ENCODE assay signal across 19 mouse cellular contexts in genomic region chr16:16244711-16245110, GRCm38 (mm10). TPM values are rescaled to one million over a fixed set of nuclear protein-coding genes. Genes with fewer than 3 reads are reported as not detected.
DNase-seq lines count a peak whose midpoint lies in the region; ATAC-seq and TF ChIP-seq lines count a peak whose summit lies in the region.
"Had no signal": no experiment of that assay in that cellular context is flagged by ENCODE, and none has a peak within 500 bp of the region (broad histone marks: within the 10 kb centered on the region; RNA-seq: fewer than 3 reads in every experiment).

No protein-coding gene starts in this region.

- 0 out of 2 replicates have a peak, but pooled peaks have one; percentile 19 for ATAC-seq in kidney, embryonic 16.5 days (ENCODE audit: low FRiP score, low TSS enrichment)
- ATAC-seq: inflammation-experienced regulatory T-cells, adult 6 months had no signal

- no peak overlapping the region for H3K4me2 ChIP-seq in kidney, embryonic 16.5 days (replicated peaks; ENCODE audit: low read depth, low read length)
- H3K4me2 ChIP-seq: embryonic facial prominence, embryonic 15.5 days; heart, embryonic 12.5 days; hindbrain, embryonic 12.5 days; liver, embryonic 11.5 days; midbrain, embryonic 12.5 days had no signal

- no peak overlapping the region for H3K9ac ChIP-seq in heart, adult 2 months (ENCODE audit: low read depth, low read length)
- no peak overlapping the region for H3K9ac ChIP-seq in kidney, embryonic 16.5 days (replicated peaks; ENCODE audit: low read length)
- H3K9ac ChIP-seq: embryonic facial prominence, embryonic 15.5 days; heart, embryonic 12.5 days; hindbrain, embryonic 12.5 days; midbrain, embryonic 12.5 days had no signal

- H3K4me3 ChIP-seq in heart, adult 2 months = no peak overlapping the region
- no peak overlapping the region for H3K4me3 ChIP-seq in kidney, embryonic 16.5 days (ENCODE audit: low read length)
- no peak overlapping the region for H3K4me3 ChIP-seq in embryonic fibroblast, embryonic 13.5 days (ENCODE audit: insufficient read depth, low read length)
- H3K4me3 ChIP-seq: embryonic facial prominence, embryonic 15.5 days; heart, embryonic 12.5 days; hindbrain, embryonic 12.5 days; midbrain, embryonic 12.5 days had no signal

- no peak for TF ChIP-seq POLR2A in heart, adult 2 months (IDR thresholded peaks at IDR 0.05; ENCODE audit: insufficient read depth, low read depth, low read length)
- TF ChIP-seq POLR2A in embryonic fibroblast, embryonic 13.5 days (IDR thresholded peaks at IDR 0.05; ENCODE audit: low read depth, low read length) = no peak

- intact Hi-C loops in heart, adult 2 months (cut with DNase I) = no loop called here

- no peak for TF ChIP-seq CTCF in heart, adult 2 months (IDR thresholded peaks at IDR 0.05)
- TF ChIP-seq CTCF in embryonic fibroblast, embryonic 13.5 days (IDR thresholded peaks at IDR 0.05; ENCODE audit: borderline replicate concordance, insufficient read depth, low read length) = no peak

- DNase-seq in heart, adult 11 months = peak; percentile 74
- no peak for DNase-seq in heart, adult 2 months
- DNase-seq in kidney, adult 8-10 months = no peak
- peak; percentile 22 for DNase-seq in lung, postnatal 36 days
- DNase-seq in lung, postnatal 10 days = no peak
- no peak for DNase-seq in adrenal gland, postnatal 4 days (ENCODE audit: low spot score in 2 of 2)
- DNase-seq: B cell, adult 2 months; cerebellum, adult 8-10 months; gastrocnemius, postnatal 10 days; right cerebral cortex, postnatal 4 days; thymus, adult 2 months had no signal

- 17% methylated on average over 2 of the region's 2 CpGs for WGBS in heart, adult 2 months
- WGBS in kidney, embryonic 16.5 days = 40% methylated on average over 2 of the region's 2 CpGs

- no peak overlapping the region for H3K27ac ChIP-seq in heart, adult 2 months
- H3K27ac ChIP-seq in kidney, embryonic 16.5 days (ENCODE audit: low read length) = peak overlapping the region; percentile 73; the same call in 1 of the 2 replicates
- H3K27ac ChIP-seq in embryonic fibroblast, embryonic 13.5 days (ENCODE audit: insufficient read depth, low read length) = peak overlapping the region; percentile 26; the same call in 1 of the 2 replicates
- H3K27ac ChIP-seq: embryonic facial prominence, embryonic 15.5 days; hindbrain, embryonic 12.5 days; midbrain, embryonic 12.5 days had no signal

- peaks cover 9% of the 10 kb centered on the region for H3K36me3 ChIP-seq in heart, adult 2 months (ENCODE audit: control insufficient read depth, insufficient read depth, low read length)
- H3K36me3 ChIP-seq in kidney, embryonic 16.5 days (ENCODE audit: insufficient read depth, low read length) = no peaks in the 10 kb centered on the region
- H3K36me3 ChIP-seq: embryonic facial prominence, embryonic 15.5 days; hindbrain, embryonic 12.5 days; midbrain, embryonic 12.5 days had no signal

- H3K4me1 ChIP-seq in heart, adult 2 months (ENCODE audit: control insufficient read depth, insufficient read depth, low read length) = no peaks in the 10 kb centered on the region; the same call in 1 of the 2 replicates
- H3K4me1 ChIP-seq in kidney, embryonic 16.5 days (ENCODE audit: insufficient read depth, low read length) = peaks cover 6% of the 10 kb centered on the region
- H3K4me1 ChIP-seq in embryonic fibroblast, embryonic 13.5 days (ENCODE audit: control insufficient read depth, insufficient read depth, low read length) = no peaks in the 10 kb centered on the region
- H3K4me1 ChIP-seq: embryonic facial prominence, embryonic 15.5 days; hindbrain, embryonic 12.5 days; midbrain, embryonic 12.5 days had no signal

- no peak for TF ChIP-seq EP300 in heart, adult 2 months (IDR thresholded peaks at IDR 0.05; ENCODE audit: insufficient read depth, low read depth, low read length)

- no peaks in the 10 kb centered on the region for H3K27me3 ChIP-seq in heart, adult 2 months (ENCODE audit: control insufficient read depth, insufficient read depth, low read length)
- no peaks in the 10 kb centered on the region for H3K27me3 ChIP-seq in kidney, embryonic 16.5 days (ENCODE audit: insufficient read depth, low read length)
- H3K27me3 ChIP-seq: embryonic facial prominence, embryonic 15.5 days; heart, embryonic 12.5 days; hindbrain, embryonic 12.5 days; midbrain, embryonic 12.5 days had no signal

- no peaks in the 10 kb centered on the region for H3K9me3 ChIP-seq in kidney, embryonic 16.5 days (ENCODE audit: low read length)
- H3K9me3 ChIP-seq: embryonic facial prominence, embryonic 15.5 days; heart, embryonic 12.5 days; hindbrain, embryonic 12.5 days; midbrain, embryonic 12.5 days had no signal

- H3K79me2 ChIP-seq in heart, adult 2 months (replicated peaks; ENCODE audit: control insufficient read depth, insufficient read depth, low read length) = no peaks in the 10 kb centered on the region

RNA-seq across cellular contexts. Expression of gene Pkp2, which starts 31.6 kb away (rescaled TPM):
- 100 to 1,000 TPM; 123 to 133 TPM for total RNA-seq in heart, adult 2 months (2021)
- 62.3 and 74.5 TPM in 2 replicates for polyA plus RNA-seq in heart, adult 2 months (2012; rRNA removed)
- polyA plus RNA-seq in kidney, embryonic 16.5 days (2015; fragmentation: Nextera tagmentation; extraction: Ambion mirVana) = 12.1 TPM in 2 replicates
- 14.0 and 25.8 TPM in 2 replicates for polyA plus RNA-seq in embryonic fibroblast, embryonic 13.5 days (2011; ENCODE audit: insufficient read length, low read depth, missing spikeins)
- 1 to 10 TPM; 3.6 to 4.1 TPM for total RNA-seq in adrenal gland, postnatal 4 days (2021)
- polyA plus RNA-seq: inflammation-experienced regulatory T-cells, adult 6 months had no signal

RNA-seq across cellular contexts. Expression of gene Yars2, which starts 58.1 kb away (rescaled TPM):
- 10 to 100 TPM; 30.1 to 37.3 TPM for total RNA-seq in heart, adult 2 months (2021)
- polyA plus RNA-seq in heart, adult 2 months (2012; rRNA removed) = 18.6 and 23.7 TPM in 2 replicates
- 34.2 and 36.3 TPM in 2 replicates for polyA plus RNA-seq in kidney, embryonic 16.5 days (2015; fragmentation: Nextera tagmentation; extraction: Ambion mirVana)
- polyA plus RNA-seq in embryonic fibroblast, embryonic 13.5 days (2011; ENCODE audit: insufficient read length, low read depth, missing spikeins) = 20.7 and 27.8 TPM in 2 replicates
- 10 to 100 TPM; 27.0 to 29.7 TPM for total RNA-seq in adrenal gland, postnatal 4 days (2021)

Comparison
In these comparisons a context has a peak if more than half of its experiments do, and no peak if none do; other contexts are left out.
1. DNase-seq: peak in heart, adult 11 months (single experiment) and lung, postnatal 36 days (single experiment); none in heart, adult 2 months (0 of 2), kidney, adult 8-10 months (0 of 2), lung, postnatal 10 days (single experiment) and adrenal gland, postnatal 4 days (0 of 2).